Mouse (Mus musculus) gonadal fat pad, adult 2 months (tissue): ENCODE measurements around the gene Alcam. TPM values are rescaled to one million over a fixed set of nuclear protein-coding genes. Genes with fewer than 3 reads are reported as not detected.

Source experiments
- DNase-seq: peaks from one replicate; pipeline ENCODE4 v3.0.0-alpha.2; 2012; ENCODE audit warnings: low read depth
- polyA plus RNA-seq: library from polyadenylated mRNA; depleted of rRNA; stranded (reverse); fragments of >200 nt; gene quantifications from 2 replicates; pipeline ENCODE4 v1.2.3, GENCODE M21; 2012

Alcam gene
- polyA plus RNA-seq, 1 experiment: 29.5 TPM

GRCm38 (mm10) chr16:52443055-52443454 is 10.8 kb downstream of the Alcam start:
- DNase-seq: no peak

- DNase-seq: no peak
These were observed 14.3 kb downstream of the Alcam start for GRCm38 (mm10) chr16:52439600-52439999.

DNA sequence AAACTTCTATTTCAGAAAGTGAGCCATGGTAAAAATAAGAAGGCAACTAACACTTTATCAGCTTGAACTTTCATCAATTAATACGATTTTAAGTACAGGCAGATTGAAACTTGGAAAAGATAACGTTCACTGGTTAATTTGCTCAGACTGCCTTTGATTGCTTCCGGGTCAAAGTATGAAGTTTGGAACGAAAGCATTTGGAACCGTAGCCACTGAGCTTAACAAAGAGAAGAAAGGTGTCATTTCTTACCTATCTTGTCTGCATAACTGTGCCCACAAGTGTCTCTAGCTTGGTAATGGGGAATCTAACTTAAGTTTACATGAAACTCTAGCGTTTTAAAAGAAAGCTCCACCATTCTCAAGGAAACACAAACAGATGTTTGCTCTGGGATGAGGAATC is 14.9 kb downstream of the Alcam start:
- DNase-seq: no peak

- peak; percentile 89 for DNase-seq
These were observed 15.5 kb downstream of the Alcam start for GRCm38 (mm10) chr16:52438216-52438904.

GRCm38 (mm10) chr16:52433189-52433588 is 20.7 kb downstream of the Alcam start:
- DNase-seq: no peak

DNA sequence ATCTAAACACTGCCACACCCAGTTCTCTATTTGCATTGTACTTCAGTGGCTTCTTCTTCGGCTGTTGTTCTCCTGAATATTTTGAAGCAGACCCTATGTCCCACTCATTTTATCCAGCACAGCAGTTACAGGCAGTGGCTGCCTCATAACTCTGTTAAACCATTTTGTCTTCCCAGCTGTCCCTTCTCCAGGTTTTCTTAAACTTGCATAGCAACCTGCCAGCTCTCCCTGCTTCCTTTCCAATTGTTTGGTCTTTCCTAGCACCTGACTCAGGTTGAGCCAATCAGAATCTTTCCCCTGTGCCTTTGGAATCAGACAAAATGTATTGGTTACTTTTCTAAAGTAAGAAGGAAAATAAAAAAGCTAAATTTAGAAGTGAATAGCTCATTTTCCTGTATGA is 21.8 kb downstream of the Alcam start:
- no peak for DNase-seq

DNA sequence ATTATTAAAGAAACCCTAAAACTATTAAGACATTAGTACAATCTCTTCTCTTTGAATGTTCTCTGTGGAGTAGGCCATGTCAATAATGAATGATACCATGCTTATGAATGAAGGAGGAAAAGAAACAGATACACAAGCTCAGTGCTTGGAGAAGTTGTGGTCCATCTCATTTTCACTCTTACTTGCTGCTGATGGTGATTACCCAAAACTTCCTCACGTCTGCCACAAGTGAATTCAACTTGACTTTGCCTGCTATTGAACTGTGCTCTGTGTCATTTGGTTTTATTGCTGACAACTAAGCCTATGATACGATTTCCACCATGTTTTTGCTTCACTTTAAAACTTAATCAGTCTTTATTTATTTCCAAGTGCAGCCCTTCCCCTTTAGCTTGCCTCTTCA is 22.3 kb downstream of the Alcam start:
- no peak for DNase-seq

GRCm38 (mm10) chr16:52430073-52430472 is 23.8 kb downstream of the Alcam start:
- no peak for DNase-seq

DNA sequence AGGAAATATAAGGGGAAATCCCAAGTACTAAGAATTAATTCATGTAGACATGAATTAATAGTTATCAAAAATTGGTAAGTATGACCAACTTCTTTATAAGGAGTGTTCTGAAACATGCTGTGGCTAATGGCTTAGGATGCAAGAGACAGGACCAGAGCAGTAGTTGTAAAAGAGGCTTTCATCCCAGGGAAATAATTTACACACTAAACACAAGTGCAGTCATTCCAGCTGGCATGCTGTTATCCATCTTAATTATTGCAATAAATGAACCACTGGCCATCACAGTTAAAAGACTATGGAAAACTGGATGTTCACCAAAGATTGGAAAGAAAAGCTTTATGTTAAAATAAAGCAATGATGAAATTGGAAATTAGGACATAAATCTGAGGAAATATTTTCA is 24.2 kb downstream of the Alcam start:
- DNase-seq: no peak

- DNase-seq: no peak
These were observed 25.4 kb downstream of the Alcam start for GRCm38 (mm10) chr16:52428505-52428904.

GRCm38 (mm10) chr16:52418568-52419158 is 35.2 kb downstream of the Alcam start:
- DNase-seq: no peak

DNA sequence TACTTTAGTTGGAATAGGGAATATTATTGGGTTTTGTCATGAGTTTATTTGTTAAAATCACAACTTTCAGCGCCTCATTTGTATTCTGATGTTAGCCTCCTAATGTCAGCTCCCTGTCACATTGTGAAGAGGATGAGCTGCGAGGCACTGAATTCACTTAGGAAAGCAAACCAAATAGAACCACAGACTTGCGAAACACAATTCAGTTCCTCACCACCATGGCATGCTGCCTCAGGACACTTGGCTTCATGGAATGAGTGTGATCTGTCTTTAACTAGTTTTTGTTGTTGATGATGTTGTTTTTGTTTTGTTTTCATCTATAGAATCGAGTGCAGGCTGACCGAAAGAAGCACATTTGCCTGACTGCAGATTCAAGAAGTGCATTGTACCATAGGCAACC is 35.9 kb downstream of the Alcam start:
- no peak for DNase-seq

GRCm38 (mm10) chr16:52417146-52417545 is 36.7 kb downstream of the Alcam start:
- DNase-seq: no peak

- DNase-seq: no peak
These were observed 40.2 kb downstream of the Alcam start for GRCm38 (mm10) chr16:52413714-52414113.

DNA sequence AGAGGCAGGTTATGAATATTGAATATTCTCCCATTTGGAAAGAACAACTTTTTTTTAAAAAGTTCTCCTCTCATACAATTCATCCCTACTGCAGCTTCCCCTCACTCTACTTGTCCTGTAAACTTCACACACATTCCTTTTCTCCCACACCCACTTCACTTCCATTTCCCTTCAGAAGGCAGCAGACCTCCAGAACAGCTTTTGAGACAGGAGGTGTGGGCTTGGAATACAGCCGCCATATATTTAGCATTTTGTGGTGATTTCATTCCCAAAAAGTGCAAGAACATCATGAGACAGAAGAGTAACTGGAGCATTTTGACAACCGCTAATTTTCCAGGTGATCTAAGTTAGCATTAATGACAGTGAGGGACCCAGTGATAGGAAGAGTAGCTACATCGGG is 47.8 kb downstream of the Alcam start:
- no peak for DNase-seq

DNA sequence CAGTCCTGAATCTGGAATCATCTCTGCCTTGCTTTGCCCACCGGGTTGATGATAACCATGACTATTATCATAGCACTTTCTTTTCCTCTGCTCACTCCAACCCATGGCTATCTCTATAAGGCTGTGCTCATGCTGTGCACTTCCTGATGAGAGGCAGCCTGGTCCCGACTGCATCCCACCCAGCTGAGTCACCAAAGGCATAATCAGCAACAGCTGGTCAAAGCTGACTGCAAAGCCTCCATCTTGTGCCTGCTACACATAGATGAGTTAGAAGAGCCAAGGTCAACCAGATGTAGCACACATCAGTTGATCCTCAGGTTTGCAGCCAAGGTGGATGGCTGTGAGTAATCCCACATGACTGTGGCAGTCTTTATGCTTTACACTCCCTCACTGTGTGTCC is 48.6 kb downstream of the Alcam start:
- no peak for DNase-seq

GRCm38 (mm10) chr16:52399112-52399511 is 54.8 kb downstream of the Alcam start:
- no peak for DNase-seq

GRCm38 (mm10) chr16:52386781-52387300 is 67.0 kb downstream of the Alcam start:
- DNase-seq: no peak

GRCm38 (mm10) chr16:52383456-52384185 is 70.3 kb downstream of the Alcam start:
- no peak for DNase-seq

DNA sequence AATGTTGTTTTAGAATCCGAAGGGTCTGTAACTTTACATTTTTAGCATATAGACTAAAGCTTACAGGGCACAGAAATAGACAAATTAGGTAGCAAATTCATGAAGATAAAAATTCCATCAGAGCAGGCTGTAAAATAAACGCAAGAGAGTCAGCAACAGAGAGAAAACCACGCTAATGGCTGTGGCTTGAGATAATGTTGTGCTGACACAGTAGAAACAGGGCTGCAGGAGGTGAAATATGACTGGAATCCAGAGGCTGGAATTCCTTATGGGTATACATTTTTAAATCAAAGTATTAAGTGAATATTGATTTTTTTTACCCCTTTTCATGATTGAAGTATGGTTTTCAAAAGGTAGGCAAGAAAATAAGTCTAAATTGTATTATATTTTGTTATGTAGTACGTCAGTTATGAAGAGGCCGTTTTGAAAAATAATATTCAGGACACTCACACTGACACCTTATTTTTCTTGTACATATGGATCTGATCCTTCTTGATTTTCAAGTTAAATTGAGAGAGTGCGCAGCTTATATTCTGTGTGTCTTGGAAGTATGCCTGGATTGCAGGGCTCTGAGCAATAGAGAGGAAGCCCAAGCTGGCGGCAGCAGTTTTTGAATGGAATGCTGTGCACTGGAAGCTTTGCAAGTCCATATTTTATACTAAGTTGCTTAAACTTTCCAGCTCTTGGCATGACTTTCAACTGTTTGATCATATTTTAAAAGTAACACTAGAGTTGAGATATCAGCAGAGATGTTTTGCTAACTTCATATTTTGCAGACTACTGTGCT is 74.9 kb downstream of the Alcam start:
- no peak for DNase-seq

- DNase-seq: no peak
These were observed 77.0 kb downstream of the Alcam start for GRCm38 (mm10) chr16:52376827-52377226.

GRCm38 (mm10) chr16:52371956-52372355 is 81.9 kb downstream of the Alcam start:
- DNase-seq: no peak
